Mouse (Mus musculus): ENCODE data around the gene Mex3a.

- no peak for TF ChIP-seq CTCF (conservative IDR thresholded peaks at IDR 0.05; ENCODE audit: low read length)
- no peak for TF ChIP-seq NANOG (IDR thresholded peaks at IDR 0.05; ENCODE audit: borderline replicate concordance, low read length)
- no peak for TF ChIP-seq POU5F1 (IDR thresholded peaks at IDR 0.05; ENCODE audit: borderline replicate concordance, low read length)
Observed at GRCm38 (mm10) chr3:88516407-88516806, 15.8 kb upstream of the Mex3a start.
